Mouse (Mus musculus) cortical plate, adult 2 months (tissue): ENCODE results near the gene Clic4. TPM values are rescaled to one million over a fixed set of nuclear protein-coding genes. Genes with fewer than 3 reads are reported as not detected.

Source experiments
- H3K27ac ChIP-seq: fragments of 200-500 bp; 2 replicates; pipeline ENCODE4 v1.5.1; 2012; ENCODE audit warnings: low read length, control low read depth, inconsistent platforms; ENCODE audit not compliant: insufficient read depth
- H3K4me1 ChIP-seq: fragments of 200-500 bp; 2 replicates; pipeline ENCODE4 v1.6.1; 2011; ENCODE audit warnings: low read length; ENCODE audit not compliant: control insufficient read depth, insufficient read depth
- H3K4me3 ChIP-seq: fragments of 200-500 bp; 2 replicates; pipeline ENCODE4 v1.5.1; 2011; ENCODE audit warnings: mild to moderate bottlenecking, low read length, control low read depth; ENCODE audit not compliant: insufficient read depth
- CTCF ChIP-seq: fragments of 200-500 bp; IDR thresholded peaks from 2 replicates; pipeline ENCODE4 v1.5.1; 2011; ENCODE audit warnings: mild to moderate bottlenecking, control low read depth, low read length; ENCODE audit not compliant: insufficient read depth; ENCODE audit errors: extremely low read depth
- POLR2A ChIP-seq: fragments of 200-500 bp; IDR thresholded peaks from 2 replicates; pipeline ENCODE4 v1.6.1; 2011; ENCODE audit warnings: mild to moderate bottlenecking, low read length, control low read depth; ENCODE audit not compliant: insufficient read depth; ENCODE audit errors: extremely low read depth
- polyA plus RNA-seq: library from polyadenylated mRNA; depleted of rRNA; stranded (reverse); fragments of >200 nt; gene quantifications from 2 replicates; pipeline ENCODE4 v1.2.3, GENCODE M21; 2012; rRNA removed

Clic4 gene
- polyA plus RNA-seq, 1 experiment: 65.8 TPM

GRCm38 (mm10) chr4:135179077-135179481, 93.5 kb downstream of the Clic4 start:
- Histone ChIP-seq H3K4me3 (no peak overlapping the region), H3K27ac (no peak overlapping the region), H3K4me1 (no peaks in the 10 kb centered on the region)
- TF ChIP-seq POLR2A: no peak
- TF ChIP-seq CTCF: peak; percentile 40

- Histone ChIP-seq H3K4me3 (no peak overlapping the region), H3K4me1 (no peaks in the 10 kb centered on the region), H3K27ac (no peak overlapping the region)
- no peak for TF ChIP-seq POLR2A
- TF ChIP-seq CTCF: no peak
Measured at GRCm38 (mm10) chr4:135177568-135177967, 95.0 kb downstream of the Clic4 start.

- H3K4me3 ChIP-seq: no peak overlapping the region
- no peak for TF ChIP-seq POLR2A
- no peak overlapping the region for H3K27ac ChIP-seq
- no peaks in the 10 kb centered on the region for H3K4me1 ChIP-seq
Measured at GRCm38 (mm10) chr4:135175406-135176120, 97.1 kb downstream of the Clic4 start.

- TF ChIP-seq CTCF: no peak
- Histone ChIP-seq H3K4me3 (no peak overlapping the region), H3K4me1 (no peaks in the 10 kb centered on the region), H3K27ac (no peak overlapping the region)
Measured at GRCm38 (mm10) chr4:135171304-135171875, 101.2 kb downstream of the Clic4 start.

- Histone ChIP-seq H3K4me1 (no peaks in the 10 kb centered on the region), H3K4me3 (no peak overlapping the region), H3K27ac (no peak overlapping the region)
- TF ChIP-seq POLR2A: no peak
- no peak for TF ChIP-seq CTCF
Measured at GRCm38 (mm10) chr4:135169501-135169900, 103.1 kb downstream of the Clic4 start.

- Histone ChIP-seq H3K4me3 (no peak overlapping the region), H3K4me1 (no peaks in the 10 kb centered on the region), H3K27ac (no peak overlapping the region)
- TF ChIP-seq CTCF: no peak
- no peak for TF ChIP-seq POLR2A
Measured at GRCm38 (mm10) chr4:135169096-135169495, 103.5 kb downstream of the Clic4 start.

GRCm38 (mm10) chr4:135167816-135168527, 104.6 kb downstream of the Clic4 start:
- Histone ChIP-seq H3K4me1 (no peaks in the 10 kb centered on the region), H3K27ac (no peak overlapping the region), H3K4me3 (no peak overlapping the region)
- TF ChIP-seq CTCF: no peak
- TF ChIP-seq POLR2A: no peak

- no peaks in the 10 kb centered on the region for H3K4me1 ChIP-seq
- TF ChIP-seq CTCF: no peak
- no peak for TF ChIP-seq POLR2A
- H3K4me3 ChIP-seq: no peak overlapping the region
- H3K27ac ChIP-seq: no peak overlapping the region
Measured at GRCm38 (mm10) chr4:135166413-135167225, 106.0 kb downstream of the Clic4 start.

GRCm38 (mm10) chr4:135165761-135166160, 106.9 kb downstream of the Clic4 start:
- no peaks in the 10 kb centered on the region for H3K4me1 ChIP-seq
- H3K27ac ChIP-seq: no peak overlapping the region
- TF ChIP-seq POLR2A (no peak), CTCF (no peak)

More at GRCm38 (mm10) chr4:135165761-135166160, 106.9 kb downstream of the Clic4 start:
- H3K4me3 ChIP-seq: no peak overlapping the region

Other genes starting within 250 kb of the Clic4 start
- gene Runx3, start 152.2 kb downstream of the Clic4 start, polyA plus RNA-seq: 0.04 TPM in 1 of 2 replicates, not detected in the other
- 115 and 131 TPM in 2 replicates for gene Srrm1, start 80.5 kb upstream of the Clic4 start, polyA plus RNA-seq
- gene Ncmap, start 125.4 kb upstream of the Clic4 start, polyA plus RNA-seq: 0.96 and 1.3 TPM in 2 replicates
- gene Rcan3, start 161.0 kb upstream of the Clic4 start, polyA plus RNA-seq: 19.5 and 21.5 TPM in 2 replicates
- gene Stpg1, start 222.0 kb upstream of the Clic4 start, polyA plus RNA-seq: 0.85 and 0.96 TPM in 2 replicates
- 45.9 and 48.3 TPM in 2 replicates for gene Nipal3, start 222.2 kb upstream of the Clic4 start, polyA plus RNA-seq